Comparison of ENCODE assay signal across 13 mouse cellular contexts in genomic region chr5:121778485-121779119, GRCm38 (mm10). TPM values are rescaled to one million over a fixed set of nuclear protein-coding genes. Genes with fewer than 3 reads are reported as not detected.
DNase-seq lines count a peak whose midpoint lies in the region; ATAC-seq and TF ChIP-seq lines count a peak whose summit lies in the region.
"Had no signal": no experiment of that assay in that cellular context is flagged by ENCODE, and none has a peak within 500 bp of the region (broad histone marks: within the 10 kb centered on the region; RNA-seq: fewer than 3 reads in every experiment).

No protein-coding gene starts in this region.

- H3K27me3 ChIP-seq in hindbrain, embryonic 13.5 days = no peaks in the 10 kb centered on the region
- no peaks in the 10 kb centered on the region for H3K27me3 ChIP-seq in hindbrain, embryonic 10.5 days (ENCODE audit: insufficient read depth, poor library complexity, severe bottlenecking)
- no peaks in the 10 kb centered on the region for H3K27me3 ChIP-seq in midbrain, postnatal 0 days (ENCODE audit: insufficient read depth, low read length)
- H3K27me3 ChIP-seq: CH12.LX; neural tube, embryonic 12.5 days had no signal

- TF ChIP-seq CTCF in midbrain, postnatal 0 days (IDR thresholded peaks at IDR 0.05) = no peak

- H3K9ac ChIP-seq in hindbrain, embryonic 13.5 days = no peak overlapping the region
- H3K9ac ChIP-seq in midbrain, postnatal 0 days (replicated peaks; ENCODE audit: low read length, poor library complexity, severe bottlenecking) = no peak overlapping the region
- H3K9ac ChIP-seq: neural tube, embryonic 12.5 days had no signal

- 67% methylated on average over 7 of the region's 7 CpGs for WGBS in hindbrain, embryonic 13.5 days
- 96% methylated on average over 7 of the region's 7 CpGs for WGBS in hindbrain, embryonic 10.5 days
- 35% methylated on average over 7 of the region's 7 CpGs for WGBS in midbrain, postnatal 0 days

- no peak overlapping the region for H3K4me3 ChIP-seq in hindbrain, embryonic 13.5 days
- H3K4me3 ChIP-seq in hindbrain, embryonic 10.5 days = no peak overlapping the region
- H3K4me3 ChIP-seq in midbrain, postnatal 0 days (ENCODE audit: low read depth, low read length) = no peak overlapping the region
- H3K4me3 ChIP-seq: neural tube, embryonic 12.5 days had no signal

- H3K4me2 ChIP-seq in hindbrain, embryonic 13.5 days = no peak overlapping the region
- H3K4me2 ChIP-seq in midbrain, postnatal 0 days (ENCODE audit: low read depth, low read length, poor library complexity, severe bottlenecking) = no peak overlapping the region
- H3K4me2 ChIP-seq: neural tube, embryonic 12.5 days had no signal

- peak overlapping the region; percentile 59 for H3K27ac ChIP-seq in hindbrain, embryonic 13.5 days
- no peak overlapping the region for H3K27ac ChIP-seq in hindbrain, embryonic 10.5 days
- no peak overlapping the region for H3K27ac ChIP-seq in midbrain, postnatal 0 days (ENCODE audit: low read depth, low read length)
- H3K27ac ChIP-seq: neural tube, embryonic 12.5 days; stomach, postnatal 0 days had no signal

- no peaks in the 10 kb centered on the region for H3K9me3 ChIP-seq in hindbrain, embryonic 13.5 days
- no peaks in the 10 kb centered on the region for H3K9me3 ChIP-seq in hindbrain, embryonic 10.5 days
- no peaks in the 10 kb centered on the region for H3K9me3 ChIP-seq in midbrain, postnatal 0 days (ENCODE audit: low read length)
- H3K9me3 ChIP-seq: neural tube, embryonic 12.5 days had no signal

- peaks cover 59% of the 10 kb centered on the region for H3K36me3 ChIP-seq in hindbrain, embryonic 13.5 days
- H3K36me3 ChIP-seq in hindbrain, embryonic 10.5 days = peaks cover 99% of the 10 kb centered on the region
- peaks cover 16% of the 10 kb centered on the region for H3K36me3 ChIP-seq in midbrain, postnatal 0 days (ENCODE audit: insufficient read depth, low read length)

- ATAC-seq in hindbrain, embryonic 13.5 days (ENCODE audit: low FRiP score) = no peak
- no peak for ATAC-seq in midbrain, postnatal 0 days (ENCODE audit: low FRiP score)

- no peak for DNase-seq in hindbrain, embryonic 10.5 days (ENCODE audit: low spot score)
- peak; percentile 49 for DNase-seq in brain, embryonic 18.5 days (ENCODE audit: low read depth, low spot score)
- peak; percentile 76 for DNase-seq in layer of hippocampus, adult 9-11 months
- peak; percentile 50 for DNase-seq in midbrain, postnatal 0 days (ENCODE audit: low spot score)
- no peak for DNase-seq in urinary bladder, postnatal 25 days (ENCODE audit: low spot score)
- no peak for DNase-seq in ovary, postnatal 10 days (ENCODE audit: low spot score)
- DNase-seq in kidney, adult 18-20 months = no peak
- DNase-seq: heart, adult 18-20 months; kidney, adult 8-10 months had no signal

- H3K4me1 ChIP-seq in hindbrain, embryonic 13.5 days (replicated peaks) = peaks cover 10% of the 10 kb centered on the region
- no peaks in the 10 kb centered on the region for H3K4me1 ChIP-seq in hindbrain, embryonic 10.5 days (replicated peaks)
- no peaks in the 10 kb centered on the region for H3K4me1 ChIP-seq in midbrain, postnatal 0 days (ENCODE audit: insufficient read depth, low read length)
- H3K4me1 ChIP-seq: neural tube, embryonic 12.5 days had no signal

RNA-seq across cellular contexts. Expression of gene Sh2b3, which starts 58.8 kb away (rescaled TPM):
- 6.4 and 6.5 TPM in 2 replicates for polyA plus RNA-seq in hindbrain, embryonic 13.5 days (2015; fragmentation: Nextera tagmentation; extraction: Ambion mirVana)
- 9.3 and 11.1 TPM in 2 replicates for polyA plus RNA-seq in hindbrain, embryonic 10.5 days (2016; fragmentation: Nextera tagmentation; extraction: Ambion mirVana)
- 21.5 and 23.8 TPM in 2 replicates for total RNA-seq in midbrain, postnatal 0 days (2014; rRNA removed)
- 5.9 and 6.4 TPM in 2 replicates for polyA plus RNA-seq in midbrain, postnatal 0 days (2015; fragmentation: Nextera tagmentation; extraction: Ambion mirVana)

Comparison
In these comparisons a context has a peak if more than half of its experiments do, and no peak if none do; other contexts are left out.
1. DNase-seq: peak in brain, embryonic 18.5 days (single experiment), layer of hippocampus, adult 9-11 months (single experiment) and midbrain, postnatal 0 days (single experiment); none in hindbrain, embryonic 10.5 days (single experiment), urinary bladder, postnatal 25 days (single experiment), ovary, postnatal 10 days (single experiment) and kidney, adult 18-20 months (single experiment).